Mouse (Mus musculus) olfactory bulb, adult 2 months (tissue): ENCODE results near the gene Mrtfb.

Experiments
- CTCF ChIP-seq: fragments of 200-500 bp; IDR thresholded peaks from 2 replicates; pipeline ENCODE4 v1.5.1; 2012; ENCODE audit warnings: low read depth, mild to moderate bottlenecking, low read length, moderate library complexity; ENCODE audit not compliant: insufficient read depth
- POLR2A ChIP-seq: fragments of 200-500 bp; IDR thresholded peaks from 2 replicates; pipeline ENCODE4 v1.6.1; 2012; ENCODE audit warnings: mild to moderate bottlenecking, low read depth, low read length, moderate library complexity; ENCODE audit not compliant: insufficient read depth

- TF ChIP-seq POLR2A (no peak), CTCF (no peak)
Measured at GRCm38 (mm10) chr16:13330221-13330659, 74.0 kb downstream of the Mrtfb start.
